Mouse (Mus musculus) CD8-positive naive resting alpha-beta T cell, adult 2 months (primary cell): ENCODE measurements at regions not wholly inside any gene's neighbourhood (a gene's known extent, or its start where the extent isn't known, plus 50 kb on each side); places are given as distances from the start of the nearest gene placed in this dataset.
"Not testable (repeated sequence)": the region's sequence is repeated elsewhere in the genome, so short reads cannot be mapped to it uniquely, and the experiment has no call there.

Source experiments
- DNase-seq, 2 experiments: peaks; one replicate each; pipeline ENCODE4 v3.0.0; 2022; ENCODE audit warnings: low read depth in 2 of 2, low spot score in 2 of 2

- DNase-seq, result no peak
Measured at GRCm38 (mm10) chr4:10670846-10671428, 203.4 kb upstream of the 2610301B20Rik start.

GRCm38 (mm10) chr4:10691086-10691485, 183.2 kb upstream of the 2610301B20Rik start:
- no peak for DNase-seq

- no peak for DNase-seq
Measured at GRCm38 (mm10) chr4:10692860-10693259, 181.4 kb upstream of the 2610301B20Rik start.

- no peak for DNase-seq
Measured at GRCm38 (mm10) chr4:10693446-10694105, 180.7 kb upstream of the 2610301B20Rik start.

- not testable (repeated sequence) for DNase-seq
Measured at GRCm38 (mm10) chr4:10694106-10694748, 180.1 kb upstream of the 2610301B20Rik start.

- DNase-seq, result no peak
Measured at GRCm38 (mm10) chr4:10697225-10697836, 177.0 kb upstream of the 2610301B20Rik start.

GRCm38 (mm10) chr4:10698637-10699036, 175.7 kb upstream of the 2610301B20Rik start:
- DNase-seq, result no peak

- DNase-seq, result no peak
Measured at GRCm38 (mm10) chr4:10701479-10701878, 172.8 kb upstream of the 2610301B20Rik start.

GRCm38 (mm10) chr4:10703212-10703611, 171.1 kb upstream of the 2610301B20Rik start:
- no peak for DNase-seq

GRCm38 (mm10) chr4:10707016-10707657, 167.2 kb upstream of the 2610301B20Rik start:
- no peak for DNase-seq

- DNase-seq, result no peak
Measured at GRCm38 (mm10) chr4:10707658-10708056, 166.6 kb upstream of the 2610301B20Rik start.

GRCm38 (mm10) chr4:10711939-10712533, 162.3 kb upstream of the 2610301B20Rik start:
- DNase-seq, result no peak

- no peak for DNase-seq
Measured at GRCm38 (mm10) chr4:10723341-10723740, 151.0 kb upstream of the 2610301B20Rik start.

- DNase-seq, result no peak
Measured at GRCm38 (mm10) chr4:10727894-10728293, 146.4 kb upstream of the 2610301B20Rik start.

GRCm38 (mm10) chr4:10745207-10745606, 129.1 kb upstream of the 2610301B20Rik start:
- no peak for DNase-seq

GRCm38 (mm10) chr4:10748816-10749215, 125.5 kb upstream of the 2610301B20Rik start:
- DNase-seq, result no peak

GRCm38 (mm10) chr4:10750377-10751062, 123.8 kb upstream of the 2610301B20Rik start:
- not testable (repeated sequence) for DNase-seq

GRCm38 (mm10) chr4:10753176-10753575, 121.1 kb upstream of the 2610301B20Rik start:
- peak; percentile 23 to 28 for DNase-seq

GRCm38 (mm10) chr4:10759491-10759890, 114.8 kb upstream of the 2610301B20Rik start:
- no peak for DNase-seq

- no peak for DNase-seq
Measured at GRCm38 (mm10) chr4:10767676-10768075, 106.6 kb upstream of the 2610301B20Rik start.
